Mouse (Mus musculus): ENCODE measurements at regions not wholly inside any gene's neighbourhood (a gene's known extent, or its start where the extent isn't known, plus 50 kb on each side); places are given as distances from the start of the nearest gene placed in this dataset.

DNA sequence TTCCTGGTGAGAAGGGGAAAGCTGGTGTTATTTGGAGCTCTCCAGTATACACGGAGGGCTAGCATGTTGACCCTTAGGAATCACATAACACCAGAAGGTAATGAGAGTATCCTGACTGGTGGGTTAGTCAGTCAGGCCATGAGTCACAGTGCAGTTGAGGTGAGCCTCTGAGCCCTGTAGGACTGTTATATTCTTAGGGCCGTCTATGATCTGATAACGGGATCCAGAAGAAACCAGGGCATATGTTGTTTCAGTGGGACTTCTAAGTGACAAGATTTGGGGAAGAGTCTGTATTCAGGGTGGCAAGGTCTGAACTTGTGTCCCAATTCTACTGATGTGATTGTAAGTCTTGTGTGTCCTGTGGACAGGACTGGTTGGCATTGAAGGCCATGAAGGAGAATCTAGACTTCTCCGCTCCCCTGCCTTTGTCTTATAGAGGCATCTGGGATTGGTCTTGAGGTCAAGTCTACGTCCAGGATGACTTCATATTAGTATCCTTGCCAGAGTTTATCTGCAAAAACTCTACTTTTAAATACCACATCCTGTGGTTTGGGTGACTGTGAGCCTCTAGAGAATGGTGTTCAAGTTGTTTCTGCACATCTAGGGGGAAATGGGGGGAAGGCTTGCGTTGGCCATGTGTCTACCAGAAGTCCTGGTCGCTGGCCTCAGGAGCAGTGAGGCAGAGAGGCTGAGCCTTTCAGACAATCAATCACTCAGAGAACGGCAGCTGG lies 71.2 kb downstream of the Itgb2l start:
- DNase-seq, result no peak

DNA sequence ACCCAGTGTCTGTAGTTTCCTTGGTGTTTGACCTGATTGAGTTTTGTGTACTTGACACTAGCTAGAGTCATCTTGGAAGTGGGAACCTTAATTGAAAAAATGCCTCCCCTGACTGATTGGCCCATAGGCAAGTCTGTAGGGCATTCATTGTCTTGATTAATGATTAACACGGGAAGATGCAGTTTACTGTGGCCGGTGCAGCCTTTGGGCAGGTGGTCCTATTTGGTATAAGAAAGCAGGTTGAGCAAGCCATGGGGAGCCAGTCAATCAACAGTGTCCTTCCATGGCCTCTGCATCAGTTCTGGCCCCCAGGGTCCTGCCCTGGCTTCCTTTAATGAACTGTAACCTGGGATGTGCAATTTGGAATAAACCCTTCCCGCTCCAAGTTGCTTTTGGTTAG lies 72.3 kb downstream of the Itgb2l start:
- DNase-seq, result no peak

DNA sequence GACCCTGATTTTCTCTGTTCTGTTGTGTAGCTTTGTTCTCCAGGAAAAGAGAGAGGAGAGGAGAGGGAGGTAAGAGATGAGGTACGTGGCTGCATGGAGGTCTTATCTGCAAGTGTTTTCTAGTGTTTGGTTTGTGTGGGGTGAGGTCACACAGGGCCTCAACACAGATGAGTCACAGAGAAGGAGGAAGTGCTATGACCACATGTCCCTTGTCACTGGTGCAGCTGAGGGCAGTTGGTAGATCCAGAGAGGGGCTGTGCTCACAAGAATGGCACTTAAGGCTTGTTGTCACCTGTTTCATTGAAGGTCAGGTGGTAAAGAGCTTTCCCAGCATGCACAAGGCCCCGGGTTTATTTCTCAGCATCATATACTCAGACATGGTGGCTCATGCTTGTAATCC lies 73.2 kb downstream of the Itgb2l start:
- peak; percentile 30 for DNase-seq

Data from lung, postnatal 10 days (tissue).